9 mouse cellular contexts compared by ENCODE assay signal in the genomic region with DNA sequence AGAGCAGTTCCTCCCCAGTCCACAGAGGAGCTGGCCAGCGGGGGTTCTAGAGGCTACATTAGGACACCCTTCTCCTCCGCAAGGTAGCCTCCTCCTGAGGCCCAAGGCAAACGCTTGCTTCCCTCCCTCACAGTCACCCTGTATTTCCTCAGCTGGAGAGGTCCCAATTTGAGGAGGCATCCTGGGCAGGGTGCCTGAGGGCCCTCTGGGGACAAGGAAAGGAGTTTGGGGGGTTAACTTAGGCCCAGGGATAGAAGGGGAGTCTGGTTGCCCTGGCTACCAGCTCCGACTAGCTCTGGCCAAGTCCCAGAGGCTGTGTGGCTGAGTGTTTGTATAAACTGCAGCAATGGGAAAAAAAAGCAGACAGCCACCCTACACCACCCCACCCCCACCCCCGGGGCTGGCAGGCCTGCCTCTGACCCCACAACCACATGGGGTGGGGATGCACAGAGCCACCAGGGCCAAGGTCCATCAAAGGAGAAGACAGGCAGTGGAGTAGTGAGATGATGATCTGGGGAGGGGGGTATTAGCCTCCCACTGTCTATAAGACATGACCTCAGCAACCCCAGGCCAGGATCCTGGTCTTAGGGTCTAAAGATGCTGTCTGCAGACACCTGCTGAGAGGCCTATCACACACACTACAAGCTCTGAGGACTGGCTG. TPM values are rescaled to one million over a fixed set of nuclear protein-coding genes. Genes with fewer than 3 reads are reported as not detected.
A peak's percentile ranks its signal among the peaks of the same experiment; 100 is the strongest.
DNase-seq lines count a peak whose midpoint lies in the region; ATAC-seq and TF ChIP-seq lines count a peak whose summit lies in the region.
"Had no signal": no experiment of that assay in that cellular context is flagged by ENCODE, and none has a peak within 500 bp of the region (broad histone marks: within the 10 kb centered on the region; RNA-seq: fewer than 3 reads in every experiment).

No protein-coding gene starts in this region.

- no peaks in the 10 kb centered on the region for H3K9me3 ChIP-seq in midbrain, embryonic 11.5 days (ENCODE audit: control insufficient read depth, low read length)
- H3K9me3 ChIP-seq: stomach, embryonic 15.5 days had no signal

- TF ChIP-seq CTCF in heart, adult 2 months (IDR thresholded peaks at IDR 0.05): no peak

- H3K27me3 ChIP-seq in heart, adult 2 months (ENCODE audit: control insufficient read depth, insufficient read depth, low read length): no peaks in the 10 kb centered on the region
- no peaks in the 10 kb centered on the region for H3K27me3 ChIP-seq in midbrain, embryonic 11.5 days (ENCODE audit: control insufficient read depth, insufficient read depth, low read length)
- H3K27me3 ChIP-seq: stomach, embryonic 15.5 days had no signal

- WGBS in heart, adult 2 months: 16% methylated on average over 5 of the region's 5 CpGs
- 35% methylated on average over 5 of the region's 5 CpGs for WGBS in midbrain, embryonic 11.5 days

- intact Hi-C loops in heart, adult 2 months (cut with DNase I): loop anchor here (1.0 to 5.0 kb wide), 3 partner anchors 33 to 140 kb away; no protein-coding TSS in a partner anchor
- intact Hi-C loops in left cerebral cortex, postnatal 25 days (cut with DNase I): loop anchor here (1.0 to 2.0 kb wide), 2 partner anchors 33 to 104 kb away; no protein-coding TSS in a partner anchor

- ATAC-seq in midbrain, embryonic 11.5 days (ENCODE audit: low FRiP score): peak; percentile 26; the same call in 1 of the 2 replicates
- ATAC-seq in inflammation-experienced regulatory T-cells, adult 6 months: no peak

- H3K27ac ChIP-seq in heart, adult 2 months: peak overlapping the region; percentile 94
- peak overlapping the region; percentile 88 for H3K27ac ChIP-seq in brown adipose tissue, adult 24 weeks (replicated peaks; ENCODE audit: low read depth, low read length)
- H3K27ac ChIP-seq in midbrain, embryonic 11.5 days (ENCODE audit: low read depth, low read length): no peak overlapping the region
- H3K27ac ChIP-seq: stomach, embryonic 15.5 days had no signal

- H3K9ac ChIP-seq in heart, adult 2 months (ENCODE audit: low read depth, low read length): peak overlapping the region; percentile 44; the same call in 1 of the 2 replicates
- no peak overlapping the region; the same call in 1 of the 2 replicates for H3K9ac ChIP-seq in midbrain, embryonic 11.5 days (ENCODE audit: low read length)
- H3K9ac ChIP-seq: stomach, embryonic 15.5 days had no signal

- H3K36me3 ChIP-seq in heart, adult 2 months (ENCODE audit: control insufficient read depth, insufficient read depth, low read length): no peaks in the 10 kb centered on the region
- H3K36me3 ChIP-seq in midbrain, embryonic 11.5 days (ENCODE audit: control insufficient read depth, insufficient read depth, low read length): no peaks in the 10 kb centered on the region
- H3K36me3 ChIP-seq: stomach, embryonic 15.5 days had no signal

- H3K79me2 ChIP-seq in heart, adult 2 months (replicated peaks; ENCODE audit: control insufficient read depth, insufficient read depth, low read length): no peaks in the 10 kb centered on the region

- TF ChIP-seq EP300 in heart, adult 2 months (IDR thresholded peaks at IDR 0.05; ENCODE audit: insufficient read depth, low read depth, low read length): no peak

- H3K4me2 ChIP-seq in midbrain, embryonic 11.5 days: no peak overlapping the region

- peaks cover 13% of the 10 kb centered on the region for H3K4me1 ChIP-seq in heart, adult 2 months (ENCODE audit: control insufficient read depth, insufficient read depth, low read length)
- peaks cover 12% of the 10 kb centered on the region for H3K4me1 ChIP-seq in brown adipose tissue, adult 24 weeks (ENCODE audit: control insufficient read depth, insufficient read depth, insufficient read length, low read length)
- H3K4me1 ChIP-seq in midbrain, embryonic 11.5 days (ENCODE audit: control insufficient read depth, insufficient read depth, low read length): peaks cover 3% of the 10 kb centered on the region

- no peak for DNase-seq in heart, adult 2 months
- no peak for DNase-seq in heart, adult 9 months (ENCODE audit: low spot score in 2 of 2)
- peak; percentile 54 for DNase-seq in kidney, postnatal 10 days
- DNase-seq in midbrain, embryonic 11.5 days (ENCODE audit: low spot score, missing footprints): peak; percentile 91
- DNase-seq in left cerebral cortex, postnatal 25 days (ENCODE audit: low spot score in 2 of 2): no peak
- no peak for DNase-seq in gastrocnemius, postnatal 4 days (ENCODE audit: low spot score in 2 of 2)

- H3K4me3 ChIP-seq in heart, adult 2 months: peak overlapping the region; percentile 6; the same call in 1 of the 2 replicates
- 0 out of 2 replicates have a peak overlapping the region, but pooled peaks have one; percentile 8 for H3K4me3 ChIP-seq in brown adipose tissue, adult 24 weeks (ENCODE audit: insufficient read depth, low read depth, low read length)
- no peak overlapping the region for H3K4me3 ChIP-seq in midbrain, embryonic 11.5 days (ENCODE audit: low read depth, low read length)
- H3K4me3 ChIP-seq: stomach, embryonic 15.5 days had no signal

- peak; percentile 4; the same call in 1 of the 2 replicates for TF ChIP-seq POLR2A in heart, adult 2 months (IDR thresholded peaks at IDR 0.05; ENCODE audit: insufficient read depth, low read depth, low read length)

RNA-seq across cellular contexts. Expression of gene Gpr146, which starts 12.5 kb away (rescaled TPM):
- total RNA-seq in heart, adult 2 months (2021): 10 to 100 TPM; 42.9 to 56.6 TPM
- 62.4 and 77.0 TPM in 2 replicates for polyA plus RNA-seq in heart, adult 2 months (2012; rRNA removed)
- polyA plus RNA-seq in brown adipose tissue, adult 24 weeks (2012; ENCODE audit: insufficient read depth, insufficient read length, missing spikeins): 18.1 and 19.7 TPM in 2 replicates
- 1.5 and 2.7 TPM in 2 replicates for polyA plus RNA-seq in midbrain, embryonic 11.5 days (2014; fragmentation: Nextera tagmentation; extraction: Ambion mirVana)
- 10 to 100 TPM; 12.0 to 13.5 TPM for total RNA-seq in left cerebral cortex, postnatal 25 days (2021)
- 10 to 100 TPM in 1 of 2 experiments, 1 to 10 TPM in 1; 8.8 to 10.2 TPM for total RNA-seq in gastrocnemius, postnatal 4 days (2021)
- 1 to 10 TPM; 3.9 to 5.8 (median 5.2) TPM for polyA plus RNA-seq in inflammation-experienced regulatory T-cells, adult 6 months (2017; shearing (Covaris generic))

RNA-seq across cellular contexts. Expression of gene Cyp2w1, which starts 12.6 kb away (rescaled TPM):
- total RNA-seq in heart, adult 2 months (2021): not detected
- not detected in 2 replicates for polyA plus RNA-seq in heart, adult 2 months (2012; rRNA removed)
- polyA plus RNA-seq in brown adipose tissue, adult 24 weeks (2012; ENCODE audit: insufficient read depth, insufficient read length, missing spikeins): not detected in 2 replicates
- polyA plus RNA-seq in midbrain, embryonic 11.5 days (2014; fragmentation: Nextera tagmentation; extraction: Ambion mirVana): not detected in 2 replicates
- not detected for total RNA-seq in left cerebral cortex, postnatal 25 days (2021)
- total RNA-seq in gastrocnemius, postnatal 4 days (2021): not detected
- not detected for polyA plus RNA-seq in inflammation-experienced regulatory T-cells, adult 6 months (2017; shearing (Covaris generic))

RNA-seq across cellular contexts. Expression of gene Cox19, which starts 13.8 kb away (rescaled TPM):
- total RNA-seq in heart, adult 2 months (2021): 10 to 100 TPM; 82.8 to 94.8 TPM
- polyA plus RNA-seq in heart, adult 2 months (2012; rRNA removed): 110 and 112 TPM in 2 replicates
- polyA plus RNA-seq in brown adipose tissue, adult 24 weeks (2012; ENCODE audit: insufficient read depth, insufficient read length, missing spikeins): 250 and 278 TPM in 2 replicates
- polyA plus RNA-seq in midbrain, embryonic 11.5 days (2014; fragmentation: Nextera tagmentation; extraction: Ambion mirVana): 124 and 133 TPM in 2 replicates
- total RNA-seq in left cerebral cortex, postnatal 25 days (2021): 10 to 100 TPM; 65.6 to 70.7 TPM
- 10 to 100 TPM; 58.0 to 61.4 TPM for total RNA-seq in gastrocnemius, postnatal 4 days (2021)
- polyA plus RNA-seq in inflammation-experienced regulatory T-cells, adult 6 months (2017; shearing (Covaris generic)): 10 to 100 TPM; 52.5 to 66.7 (median 65.2) TPM

RNA-seq across cellular contexts. Expression of gene Adap1, which starts 39.6 kb away (rescaled TPM):
- 1 to 10 TPM; 1.5 to 1.7 TPM for total RNA-seq in heart, adult 2 months (2021)
- 2.7 and 2.8 TPM in 2 replicates for polyA plus RNA-seq in heart, adult 2 months (2012; rRNA removed)
- 14.9 and 20.4 TPM in 2 replicates for polyA plus RNA-seq in brown adipose tissue, adult 24 weeks (2012; ENCODE audit: insufficient read depth, insufficient read length, missing spikeins)
- polyA plus RNA-seq in midbrain, embryonic 11.5 days (2014; fragmentation: Nextera tagmentation; extraction: Ambion mirVana): 2.4 TPM in 2 replicates
- 100 to 1,000 TPM; 295 to 315 TPM for total RNA-seq in left cerebral cortex, postnatal 25 days (2021)
- 1 to 10 TPM; 5.4 to 6.9 TPM for total RNA-seq in gastrocnemius, postnatal 4 days (2021)
- 10 to 100 TPM in 1 of 3 experiments, 1 to 10 TPM in 2; 3.0 to 13.5 (median 3.7) TPM for polyA plus RNA-seq in inflammation-experienced regulatory T-cells, adult 6 months (2017; shearing (Covaris generic))

RNA-seq across cellular contexts. Expression of gene C130050O18Rik, which starts 40.0 kb away (rescaled TPM):
- total RNA-seq in heart, adult 2 months (2021): 1 to 10 TPM in 1 of 2 experiments, under 1 TPM in 1; 0.68 to 1.1 TPM
- polyA plus RNA-seq in heart, adult 2 months (2012; rRNA removed): 0.98 and 1.1 TPM in 2 replicates
- 1.3 TPM in 1 of 2 replicates, not detected in the other for polyA plus RNA-seq in brown adipose tissue, adult 24 weeks (2012; ENCODE audit: insufficient read depth, insufficient read length, missing spikeins)
- polyA plus RNA-seq in midbrain, embryonic 11.5 days (2014; fragmentation: Nextera tagmentation; extraction: Ambion mirVana): 0.12 and 0.29 TPM in 2 replicates
- total RNA-seq in left cerebral cortex, postnatal 25 days (2021): under 1 TPM; 0.30 to 0.34 TPM
- under 1 TPM; 0.80 to 0.88 TPM for total RNA-seq in gastrocnemius, postnatal 4 days (2021)
- not detected for polyA plus RNA-seq in inflammation-experienced regulatory T-cells, adult 6 months (2017; shearing (Covaris generic))

Comparison
In these comparisons a context has a peak if more than half of its experiments do, and no peak if none do; other contexts are left out.
1. DNase-seq: peak in kidney, postnatal 10 days (single experiment) and midbrain, embryonic 11.5 days (single experiment); none in heart, adult 2 months (0 of 2), heart, adult 9 months (0 of 2), left cerebral cortex, postnatal 25 days (0 of 2) and gastrocnemius, postnatal 4 days (0 of 2).